Mouse (Mus musculus) MEL (cell line): ENCODE results near the gene Kcnk13. TPM values are rescaled to one million over a fixed set of nuclear protein-coding genes. Genes with fewer than 3 reads are reported as not detected.

ENCODE experiments used
- DNase-seq: peaks from one replicate; pipeline ENCODE4 v3.0.0; 2011; ENCODE audit warnings: low read depth, low spot score
- H3K27ac ChIP-seq: 2 replicates; pipeline ENCODE4 v1.5.1; 2012; ENCODE audit warnings: low read depth, mild to moderate bottlenecking, control low read depth, low read length, moderate library complexity; ENCODE audit not compliant: control insufficient read depth
- H3K27me3 ChIP-seq, 2 experiments: fragments of 150-350 bp in 1 of 2; sonication (generic) in 1 of 2; 2 replicates each; pipeline ENCODE4 v1.6.1; 2012; ENCODE audit warnings: low read length in 2 of 2, mild to moderate bottlenecking in 2 of 2, improper control_type of control experiment in 1 of 2, moderate library complexity in 1 of 2; ENCODE audit not compliant: insufficient read depth in 2 of 2, control insufficient read depth in 1 of 2
- H3K36me3 ChIP-seq, 2 experiments: 2 replicates each; pipeline ENCODE4 v1.6.1; 2012 to 2014; ENCODE audit warnings: low read length in 2 of 2, improper control_type of control experiment in 1 of 2, inconsistent platforms in 1 of 2, mild to moderate bottlenecking in 1 of 2; ENCODE audit not compliant: insufficient read depth in 2 of 2, control insufficient read depth in 1 of 2
- H3K4me1 ChIP-seq, 2 experiments: fragments of 150-350 bp in 1 of 2; sonication (generic) in 1 of 2; 2 replicates each; pipeline ENCODE4 v1.6.1; 2012; ENCODE audit warnings: low read length in 2 of 2, improper control_type of control experiment in 1 of 2, mild to moderate bottlenecking in 1 of 2; ENCODE audit not compliant: insufficient read depth in 2 of 2, control insufficient read depth in 1 of 2
- H3K4me3 ChIP-seq, 2 experiments: fragments of 150-350 bp in 1 of 2; sonication (generic) in 1 of 2; 2 replicates each; pipeline ENCODE4 v1.5.1; 2012; ENCODE audit warnings: low read depth in 2 of 2, low read length in 2 of 2, mild to moderate bottlenecking in 2 of 2, moderate library complexity in 2 of 2, control low read depth in 1 of 2, improper control_type of control experiment in 1 of 2; ENCODE audit not compliant: control insufficient read depth in 1 of 2, insufficient read depth in 1 of 2
- H3K79me2 ChIP-seq: 2 replicates; pipeline ENCODE4 v1.6.1; 2012; ENCODE audit warnings: mild to moderate bottlenecking, low read length, moderate library complexity; ENCODE audit not compliant: control insufficient read depth, poor library complexity, insufficient read depth
- H3K9ac ChIP-seq: 2 replicates; pipeline ENCODE4 v1.6.1; 2012; ENCODE audit warnings: low read depth, mild to moderate bottlenecking, control low read depth, low read length, moderate library complexity; ENCODE audit not compliant: control insufficient read depth, poor library complexity, severe bottlenecking
- H3K9me3 ChIP-seq: fragments of 150-350 bp; sonication (generic); replicated peaks from 2 replicates; pipeline ENCODE4 v1.6.1; 2012; ENCODE audit warnings: mild to moderate bottlenecking, low read length, improper control_type of control experiment, moderate library complexity; ENCODE audit not compliant: insufficient read depth
- BHLHE40 ChIP-seq: IDR thresholded peaks from 2 replicates; pipeline ENCODE4 v1.6.1; 2012; ENCODE audit warnings: low read depth, mild to moderate bottlenecking, inconsistent platforms, low read length, improper control_type of control experiment, borderline replicate concordance
- CHD1 ChIP-seq: IDR thresholded peaks from 2 replicates; pipeline ENCODE4 v1.6.1; 2012; ENCODE audit warnings: low read depth, mild to moderate bottlenecking, inconsistent platforms, low read length, improper control_type of control experiment
- ELF1 ChIP-seq: IDR thresholded peaks from 2 replicates; pipeline ENCODE4 v1.6.1; 2014; ENCODE audit warnings: low read depth, mild to moderate bottlenecking, inconsistent platforms, low read length, improper control_type of control experiment, moderate library complexity
- EP300 ChIP-seq, 2 experiments: IDR thresholded peaks; 2 replicates each; pipeline ENCODE4 v1.6.1; 2011; ENCODE audit warnings: improper control_type of control experiment in 2 of 2, low read length in 2 of 2, low read depth in 1 of 2, mild to moderate bottlenecking in 1 of 2
- ETS1 ChIP-seq: IDR thresholded peaks from 2 replicates; pipeline ENCODE4 v1.6.1; 2012; ENCODE audit warnings: low read depth, mild to moderate bottlenecking, inconsistent platforms, low read length, improper control_type of control experiment, moderate library complexity
- GATA1 ChIP-seq: IDR thresholded peaks from 2 replicates; pipeline ENCODE4 v1.6.1; 2011; ENCODE audit warnings: low read depth, low read length, improper control_type of control experiment
- HCFC1 ChIP-seq: IDR thresholded peaks from 2 replicates; pipeline ENCODE4 v1.6.1; 2012; ENCODE audit warnings: low read depth, mild to moderate bottlenecking, inconsistent platforms, low read length, improper control_type of control experiment, moderate library complexity
- JUND ChIP-seq: IDR thresholded peaks from 2 replicates; pipeline ENCODE4 v1.6.1; 2011; ENCODE audit warnings: low read depth, mild to moderate bottlenecking, improper control_type of control experiment, low read length
- MAX ChIP-seq: IDR thresholded peaks from 2 replicates; pipeline ENCODE4 v1.6.1; 2011; ENCODE audit warnings: low read length, improper control_type of control experiment
- MYC ChIP-seq: IDR thresholded peaks from 2 replicates; pipeline ENCODE4 v1.6.1; 2011; ENCODE audit warnings: low read depth, mild to moderate bottlenecking, low read length, improper control_type of control experiment, moderate library complexity
- NRF1 ChIP-seq: IDR thresholded peaks from 2 replicates; pipeline ENCODE4 v1.6.1; 2014; ENCODE audit warnings: low read depth, mild to moderate bottlenecking, inconsistent platforms, low read length, improper control_type of control experiment, moderate library complexity; ENCODE audit not compliant: poor library complexity, insufficient read depth, severe bottlenecking
- POLR2A ChIP-seq, 2 experiments: IDR thresholded peaks; 2 replicates each; pipeline ENCODE4 v1.6.1; 2011 to 2012; ENCODE audit warnings: low read length in 2 of 2, mild to moderate bottlenecking in 2 of 2, control low read depth in 1 of 2, improper control_type of control experiment in 1 of 2, low read depth in 1 of 2, moderate library complexity in 1 of 2; ENCODE audit not compliant: control insufficient read depth in 1 of 2, insufficient read depth in 1 of 2, poor library complexity in 1 of 2
- RAD21 ChIP-seq: IDR thresholded peaks from 2 replicates; pipeline ENCODE4 v1.6.1; 2011; ENCODE audit warnings: mild to moderate bottlenecking, low read depth, low read length, improper control_type of control experiment
- RCOR1 ChIP-seq: IDR thresholded peaks from 2 replicates; pipeline ENCODE4 v1.6.1; 2012; ENCODE audit warnings: low read depth, mild to moderate bottlenecking, inconsistent platforms, low read length, improper control_type of control experiment
- TAL1 ChIP-seq: IDR thresholded peaks from 2 replicates; pipeline ENCODE4 v1.6.1; 2012; ENCODE audit warnings: mild to moderate bottlenecking, inconsistent platforms, low read length, moderate library complexity, mixed read lengths
- TCF12 ChIP-seq: IDR thresholded peaks from 2 replicates; pipeline ENCODE4 v1.6.1; 2014; ENCODE audit warnings: low read depth, mild to moderate bottlenecking, inconsistent platforms, low read length, improper control_type of control experiment, moderate library complexity
- UBTF ChIP-seq: IDR thresholded peaks from 2 replicates; pipeline ENCODE4 v1.6.1; 2012; ENCODE audit warnings: low read depth, mild to moderate bottlenecking, inconsistent platforms, low read length, improper control_type of control experiment, moderate library complexity, borderline replicate concordance; ENCODE audit not compliant: insufficient read depth
- USF1 ChIP-seq: IDR thresholded peaks from 2 replicates; pipeline ENCODE4 v1.6.1; 2014; ENCODE audit warnings: low read depth, mild to moderate bottlenecking, inconsistent platforms, low read length, improper control_type of control experiment, moderate library complexity
- ZMIZ1 ChIP-seq: IDR thresholded peaks from 2 replicates; pipeline ENCODE4 v1.6.1; 2012; ENCODE audit warnings: low read depth, mild to moderate bottlenecking, inconsistent platforms, low read length, improper control_type of control experiment, moderate library complexity
- ZNF384 ChIP-seq: IDR thresholded peaks from 2 replicates; pipeline ENCODE4 v1.6.1; 2012; ENCODE audit warnings: low read depth, mild to moderate bottlenecking, inconsistent platforms, low read length, improper control_type of control experiment
- polyA plus RNA-seq, 2 experiments: library from polyadenylated mRNA; stranded (reverse) in 1 of 2; unstranded in 1 of 2; fragments of >175 nt in 1 of 2; fragments of >200 nt in 1 of 2; gene quantifications; 2 replicates each; pipeline versions ENCODE4 v1.2.1 to v1.2.4; 2012; ENCODE audit warnings: low replicate concordance in 2 of 2, low read depth in 1 of 2; ENCODE audit not compliant: insufficient read length in 2 of 2, insufficient read depth in 1 of 2, missing spikeins in 1 of 2
- total RNA-seq: library from RNA; depleted of rRNA; stranded (reverse); fragments of 300-350 nt; gene quantifications from 2 replicates; pipeline ENCODE4 v1.2.3, GENCODE M21; 2012

The Kcnk13 gene
- total and polyA plus RNA-seq, 3 experiments = not detected

DNA sequence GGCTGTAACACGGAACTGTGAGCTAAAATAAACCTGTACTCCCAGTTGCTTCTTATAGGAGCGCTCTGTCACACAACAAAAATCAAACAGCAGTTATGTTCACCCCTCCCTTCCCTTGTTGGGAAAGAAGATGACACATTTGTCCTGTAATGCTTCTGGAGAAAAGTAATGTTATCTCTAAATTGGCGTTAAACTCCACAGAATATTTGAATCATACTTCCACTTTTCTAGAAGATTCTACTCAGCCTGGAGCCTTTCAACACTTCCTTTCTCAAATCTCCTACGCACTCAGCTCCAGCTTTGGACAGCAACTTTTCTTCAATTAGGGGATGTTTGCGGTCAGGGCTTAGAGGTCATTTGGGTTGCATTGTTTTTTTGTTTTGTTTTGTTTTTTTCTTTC, 125.0 kb downstream of the Kcnk13 start:
- Histone ChIP-seq H3K4me1 (no peaks in the 10 kb centered on the region), H3K27me3 (peaks cover 0 to 2% of the 10 kb centered on the region in 2 experiments; a peak in 1 of 4 replicates), H3K36me3 (no peaks in the 10 kb centered on the region), H3K9ac (no peak overlapping the region), H3K4me3 (no peak overlapping the region), H3K27ac (no peak overlapping the region), H3K79me2 (no peaks in the 10 kb centered on the region), H3K9me3 (no peaks in the 10 kb centered on the region)
- no peak for TF ChIP-seq TAL1
- no peak for TF ChIP-seq MAX
- no peak for TF ChIP-seq TCF12
- TF ChIP-seq RAD21 = no peak
- no peak for TF ChIP-seq UBTF
- no peak for TF ChIP-seq POLR2A (IDR thresholded peaks at IDR 0.05; ENCODE audit: control insufficient read depth in 1 of 2, insufficient read depth in 1 of 2, low read depth in 1 of 2, low read length in 2 of 2, poor library complexity in 1 of 2)
- TF ChIP-seq RCOR1 = no peak
- no peak for TF ChIP-seq MYC
- TF ChIP-seq ETS1 = no peak
- no peak for TF ChIP-seq ZNF384
- TF ChIP-seq ZMIZ1 = no peak
- no peak for TF ChIP-seq GATA1
- TF ChIP-seq ELF1 = no peak
- TF ChIP-seq EP300 (IDR thresholded peaks at IDR 0.05; ENCODE audit: low read depth in 1 of 2, low read length in 2 of 2) = no peak
- TF ChIP-seq NRF1 = no peak
- TF ChIP-seq CHD1 = no peak
- no peak for TF ChIP-seq USF1
- TF ChIP-seq HCFC1 = no peak
- no peak for DNase-seq

DNA sequence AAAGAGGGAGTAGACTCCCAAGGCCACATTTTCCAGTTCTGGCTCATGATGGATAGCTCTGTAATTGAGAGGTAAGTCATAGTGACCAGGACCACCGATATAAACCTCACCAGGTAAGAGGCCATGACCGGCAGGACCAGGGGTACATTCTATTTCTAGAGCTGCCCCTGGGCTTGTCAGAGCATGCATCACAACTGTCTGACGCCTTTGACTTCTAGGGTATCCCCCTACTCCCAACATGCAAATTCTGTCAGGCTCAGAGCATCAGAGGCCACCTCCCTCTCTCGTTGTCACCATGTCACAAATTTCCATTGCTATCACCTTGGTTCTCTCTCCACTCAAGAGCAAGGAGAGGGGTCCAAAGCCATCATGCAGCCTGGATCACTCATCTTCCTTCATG, 126.5 kb downstream of the Kcnk13 start:
- Histone ChIP-seq H3K36me3 (no peaks in the 10 kb centered on the region), H3K9me3 (no peaks in the 10 kb centered on the region), H3K27me3 (peaks cover 0 to 2% of the 10 kb centered on the region in 2 experiments; a peak in 1 of 4 replicates), H3K4me1 (no peaks in the 10 kb centered on the region), H3K79me2 (no peaks in the 10 kb centered on the region), H3K27ac (no peak overlapping the region), H3K4me3 (no peak overlapping the region), H3K9ac (no peak overlapping the region)
- TF ChIP-seq ZNF384 = no peak
- TF ChIP-seq JUND = no peak
- no peak for TF ChIP-seq BHLHE40
- TF ChIP-seq MAX = no peak
- no peak for DNase-seq
